ENCODE assay signal across 12 mouse cellular contexts in the genomic region with DNA sequence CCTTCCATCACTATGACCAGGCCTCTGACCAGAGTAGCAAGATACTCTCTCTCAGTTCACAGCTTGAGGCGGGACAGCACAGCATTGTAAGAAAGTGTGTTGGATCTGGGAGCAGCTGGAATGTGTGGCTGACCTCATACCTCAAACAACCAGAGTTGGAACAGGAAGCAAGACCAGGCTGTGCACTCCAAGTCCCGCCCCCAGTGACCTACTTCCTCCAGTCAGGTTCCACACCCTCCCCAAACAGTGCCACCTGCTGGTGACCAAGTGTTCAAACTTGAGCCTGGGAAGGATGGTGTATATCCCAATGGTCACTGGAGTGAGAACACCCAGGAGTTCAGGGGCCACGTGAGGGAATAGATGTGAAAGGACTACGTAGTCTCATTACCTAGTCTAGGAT. TPM values are rescaled to one million over a fixed set of nuclear protein-coding genes. Genes with fewer than 3 reads are reported as not detected.
DNase-seq lines count a peak whose midpoint lies in the region; ATAC-seq and TF ChIP-seq lines count a peak whose summit lies in the region.
"Had no signal": no experiment of that assay in that cellular context is flagged by ENCODE, and none has a peak within 500 bp of the region (broad histone marks: within the 10 kb centered on the region; RNA-seq: fewer than 3 reads in every experiment).

No protein-coding gene starts in this region.

- no peaks in the 10 kb centered on the region for H3K27me3 ChIP-seq in kidney, postnatal 0 days (ENCODE audit: insufficient read depth, low read length)
- H3K27me3 ChIP-seq: forebrain, embryonic 15.5 days; lung, embryonic 15.5 days had no signal

- H3K4me3 ChIP-seq in kidney, postnatal 0 days (replicated peaks; ENCODE audit: low read depth, low read length), result no peak overlapping the region
- H3K4me3 ChIP-seq: forebrain, embryonic 15.5 days; lung, embryonic 15.5 days had no signal

- no peaks in the 10 kb centered on the region for H3K9me3 ChIP-seq in kidney, postnatal 0 days (replicated peaks; ENCODE audit: low read length)
- H3K9me3 ChIP-seq: forebrain, embryonic 15.5 days; lung, embryonic 15.5 days had no signal

- H3K9ac ChIP-seq in kidney, postnatal 0 days (ENCODE audit: low read depth, low read length), result no peak overlapping the region
- H3K9ac ChIP-seq: forebrain, embryonic 15.5 days; lung, embryonic 15.5 days had no signal

- ATAC-seq in kidney, postnatal 0 days (replicated peaks; ENCODE audit: low FRiP score, low read depth), result no peak
- ATAC-seq: forebrain, embryonic 15.5 days had no signal

- WGBS in kidney, postnatal 0 days, result 95% methylated on average over 4 of the region's 4 CpGs

- no peaks in the 10 kb centered on the region for H3K4me1 ChIP-seq in kidney, postnatal 0 days (replicated peaks; ENCODE audit: insufficient read depth, low read length)
- H3K4me1 ChIP-seq: forebrain, embryonic 15.5 days had no signal

- H3K27ac ChIP-seq in kidney, postnatal 0 days, result no peak overlapping the region
- H3K27ac ChIP-seq: forebrain, embryonic 15.5 days; lung, embryonic 15.5 days had no signal

- H3K4me2 ChIP-seq in kidney, postnatal 0 days (ENCODE audit: low read length), result no peak overlapping the region
- H3K4me2 ChIP-seq: forebrain, embryonic 15.5 days; lung, embryonic 15.5 days had no signal

- TF ChIP-seq CTCF in kidney, postnatal 0 days (IDR thresholded peaks at IDR 0.05; ENCODE audit: low read depth), result peak; percentile 46

- H3K36me3 ChIP-seq in kidney, postnatal 0 days (ENCODE audit: insufficient read depth, low read length), result no peaks in the 10 kb centered on the region
- H3K36me3 ChIP-seq: forebrain, embryonic 15.5 days; lung, embryonic 15.5 days had no signal

- peak; percentile 37 for DNase-seq in adrenal gland, postnatal 14 days
- DNase-seq in adrenal gland, adult 2 months, result no peak
- DNase-seq in kidney, postnatal 0 days (ENCODE audit: low spot score), result peak; percentile 7
- no peak for DNase-seq in kidney, postnatal 14 days
- DNase-seq in R1 (ENCODE audit: low read depth, low spot score), result peak; percentile 73
- peak; percentile 15 for DNase-seq in lung, postnatal 14 days
- no peak for DNase-seq in B cell, adult 2 months
- no peak for DNase-seq in frontal cortex, postnatal 10 days (ENCODE audit: low spot score in 2 of 2)

RNA-seq across cellular contexts. Expression of a gene that starts 57.2 kb away (rescaled TPM):
- total RNA-seq in adrenal gland, postnatal 14 days (2021), result not detected in 2 replicates
- not detected for total RNA-seq in adrenal gland, adult 2 months (2021)
- not detected in 2 replicates for polyA plus RNA-seq in adrenal gland, adult 2 months (2012; rRNA removed)
- not detected in 2 replicates for polyA plus RNA-seq in kidney, postnatal 0 days (2015; fragmentation: Nextera tagmentation; extraction: Ambion mirVana)
- total RNA-seq: layer of hippocampus, adult 8-10 months had no signal
- polyA plus RNA-seq: forebrain, embryonic 15.5 days; heart, embryonic 16.5 days; lung, embryonic 15.5 days had no signal

Comparison
In these comparisons a context has a peak if more than half of its experiments do, and no peak if none do; other contexts are left out.
1. DNase-seq: peak in adrenal gland, postnatal 14 days (single experiment), kidney, postnatal 0 days (single experiment), R1 (single experiment) and lung, postnatal 14 days (single experiment); none in adrenal gland, adult 2 months (single experiment), kidney, postnatal 14 days (single experiment), B cell, adult 2 months (0 of 2) and frontal cortex, postnatal 10 days (0 of 2).